Mouse (Mus musculus) kidney, embryonic 14.5 days (tissue): Measurements from ENCODE around the gene Epas1. TPM values are rescaled to one million over a fixed set of nuclear protein-coding genes. Genes with fewer than 3 reads are reported as not detected.

ENCODE experiments used
- ATAC-seq: fragments of 200-750 bp; cut with Nextera tagmentation; 2 replicates; pipeline ENCODE4 v1.8.0; 2017; ENCODE audit warnings: moderate number of reproducible peaks, mild to moderate bottlenecking, moderate TSS enrichment, moderate library complexity; ENCODE audit not compliant: low FRiP score, low TSS enrichment
- H3K27ac ChIP-seq: fragments of 300-500 bp; sonication (generic); 2 replicates; pipeline ENCODE4 v1.5.1; 2014; ENCODE audit warnings: low read depth, mild to moderate bottlenecking, low read length, moderate library complexity, mixed read lengths
- H3K27me3 ChIP-seq: fragments of 300-500 bp; sonication (generic); 2 replicates; pipeline ENCODE4 v1.6.1; 2014; ENCODE audit warnings: mild to moderate bottlenecking, low read length; ENCODE audit not compliant: control insufficient read depth, insufficient read depth
- H3K36me3 ChIP-seq: fragments of 300-500 bp; sonication (generic); 2 replicates; pipeline ENCODE4 v1.6.1; 2014; ENCODE audit warnings: low read length, mixed read lengths; ENCODE audit not compliant: control insufficient read depth, insufficient read depth
- H3K4me1 ChIP-seq: fragments of 300-500 bp; sonication (generic); 2 replicates; pipeline ENCODE4 v1.6.1; 2014; ENCODE audit warnings: low read length, mixed read lengths; ENCODE audit not compliant: control insufficient read depth, insufficient read depth
- H3K4me2 ChIP-seq: fragments of 300-500 bp; sonication (generic); replicated peaks from 2 replicates; pipeline ENCODE4 v1.6.1; 2014; ENCODE audit warnings: low read depth, mild to moderate bottlenecking, low read length
- H3K4me3 ChIP-seq: fragments of 300-500 bp; sonication (generic); 2 replicates; pipeline ENCODE4 v1.5.1; 2014; ENCODE audit warnings: mild to moderate bottlenecking, low read length
- H3K9ac ChIP-seq: fragments of 300-500 bp; sonication (generic); 2 replicates; pipeline ENCODE4 v1.6.1; 2014; ENCODE audit warnings: low read depth, mild to moderate bottlenecking, low read length, moderate library complexity
- H3K9me3 ChIP-seq: fragments of 300-500 bp; sonication (generic); 2 replicates; pipeline ENCODE4 v1.6.1; 2016; ENCODE audit warnings: low read length; ENCODE audit not compliant: control insufficient read depth
- WGBS: fragments of 180-500 bp; shearing (Covaris S2); extraction: QIAGEN DNeasy Blood & Tissue Kit; methylation state at CpG from one replicate; pipeline ENCODE4 v1.1.7; 2014; 5-methylcytosine and 5-hydroxymethylcytosine counted together
- polyA plus RNA-seq: library from polyadenylated mRNA; unstranded; fragments of >200 nt; fragmentation: Nextera tagmentation; extraction: Ambion mirVana; gene quantifications from 2 replicates; pipeline ENCODE4 v1.2.1, GENCODE M21; 2014

Epas1 gene
- polyA plus RNA-seq, 1 experiment from 2014 or later = 12.8 TPM

DNA sequence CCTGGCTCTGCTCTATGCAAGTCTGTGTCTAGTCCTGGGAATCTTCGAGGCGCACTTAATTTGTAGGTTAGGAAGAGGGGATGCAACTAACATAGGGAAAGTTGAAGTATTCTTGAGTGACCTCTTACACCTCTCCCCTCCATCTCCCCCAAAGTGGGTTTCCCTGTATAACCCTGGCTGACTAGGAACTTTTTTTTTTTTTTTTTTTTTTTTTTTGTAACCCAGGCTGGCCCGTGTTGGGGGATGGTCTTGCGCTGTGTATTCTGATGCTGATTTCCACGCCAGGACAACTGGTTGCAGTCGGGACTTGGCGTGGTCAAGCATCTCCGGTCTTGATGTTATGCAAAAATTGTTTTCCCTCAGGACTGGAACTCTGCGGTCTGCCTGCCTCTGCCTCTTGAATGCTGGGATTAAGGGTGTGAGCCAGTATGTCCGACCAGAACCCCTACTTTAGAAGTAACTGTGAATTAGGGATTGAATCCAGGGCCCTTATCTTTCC is 2.1 kb upstream of the Epas1 start:
- no peak overlapping the region for H3K4me2 ChIP-seq
- no peak for ATAC-seq
- H3K9me3 ChIP-seq = no peaks in the 10 kb centered on the region
- H3K4me3 ChIP-seq = no peak overlapping the region
- no peak overlapping the region for H3K9ac ChIP-seq
- peaks cover 27% of the 10 kb centered on the region for H3K27me3 ChIP-seq
- peaks cover 17% of the 10 kb centered on the region; the same call in 1 of the 2 replicates for H3K4me1 ChIP-seq
- H3K36me3 ChIP-seq = no peaks in the 10 kb centered on the region
- 76% methylated on average over 10 of the region's 10 CpGs for WGBS
- no peak overlapping the region for H3K27ac ChIP-seq

GRCm38 (mm10) chr17:86753931-86754805 is 668 bp downstream of the Epas1 start:
- Histone ChIP-seq H3K9me3 (no peaks in the 10 kb centered on the region), H3K4me1 (peaks cover 17% of the 10 kb centered on the region; the same call in 1 of the 2 replicates), H3K4me3 (peak overlapping the region; percentile 54), H3K36me3 (no peaks in the 10 kb centered on the region), H3K27me3 (peaks cover 34% of the 10 kb centered on the region), H3K27ac (no peak overlapping the region; the same call in 1 of the 2 replicates), H3K4me2 (peak overlapping the region; percentile 95), H3K9ac (peak overlapping the region; percentile 62)
- WGBS = 1% methylated on average over 55 of the region's 55 CpGs
- peak; percentile 63; the same call in 1 of the 2 replicates for ATAC-seq

DNA sequence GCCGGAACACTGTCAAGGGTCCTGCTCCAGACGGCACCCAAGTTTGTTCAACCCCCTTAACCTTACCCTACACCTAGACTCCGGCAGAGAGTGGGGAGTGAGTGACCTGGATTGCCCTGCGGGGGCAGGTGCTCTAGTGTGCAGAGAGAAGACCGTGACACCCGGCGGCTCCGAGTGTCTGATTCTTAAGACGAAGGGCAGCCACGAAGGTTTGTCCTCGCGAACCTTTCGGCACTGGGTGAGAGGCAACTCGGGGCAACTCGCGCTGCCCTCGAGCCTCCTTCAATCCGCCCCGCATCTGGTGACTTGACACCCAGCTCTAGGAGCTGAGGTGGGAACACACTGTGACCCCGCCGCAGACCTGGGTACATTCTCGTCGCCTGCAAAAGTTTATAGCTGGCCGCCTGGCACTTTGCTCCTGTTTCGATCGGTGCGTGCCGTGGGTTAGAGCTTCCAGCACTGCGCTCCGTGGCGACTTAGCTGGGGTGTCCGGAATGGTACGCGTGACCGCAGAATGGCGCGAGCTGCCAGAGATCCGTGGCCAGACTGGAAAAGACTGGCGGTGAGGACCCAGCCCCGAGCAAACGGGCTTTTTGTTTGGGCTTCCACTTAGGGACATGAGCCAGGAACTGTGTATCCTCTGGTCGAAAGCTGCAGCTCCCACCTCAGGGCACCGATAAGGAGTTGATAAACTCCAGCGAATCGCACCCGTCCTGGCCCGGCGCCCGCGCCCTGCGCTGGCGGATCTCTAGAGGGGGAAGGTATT is 1.5 kb downstream of the Epas1 start:
- peak overlapping the region; percentile 95 for H3K4me2 ChIP-seq
- peaks cover 38% of the 10 kb centered on the region for H3K27me3 ChIP-seq
- no peak overlapping the region for H3K27ac ChIP-seq
- peaks cover 17% of the 10 kb centered on the region; the same call in 1 of the 2 replicates for H3K4me1 ChIP-seq
- peak overlapping the region; percentile 62 for H3K9ac ChIP-seq
- ATAC-seq = no peak
- H3K9me3 ChIP-seq = no peaks in the 10 kb centered on the region
- H3K36me3 ChIP-seq = no peaks in the 10 kb centered on the region
- H3K4me3 ChIP-seq = peak overlapping the region; percentile 54
- 1% methylated on average over 52 of the region's 52 CpGs for WGBS

GRCm38 (mm10) chr17:86755581-86756195 is 2.2 kb downstream of the Epas1 start:
- H3K9me3 ChIP-seq = no peaks in the 10 kb centered on the region
- peaks cover 17% of the 10 kb centered on the region; the same call in 1 of the 2 replicates for H3K4me1 ChIP-seq
- 18% methylated on average over 11 of the region's 11 CpGs for WGBS
- no peaks in the 10 kb centered on the region for H3K36me3 ChIP-seq
- peak overlapping the region; percentile 95 for H3K4me2 ChIP-seq
- H3K9ac ChIP-seq = peak overlapping the region; percentile 62
- ATAC-seq = no peak
- peaks cover 38% of the 10 kb centered on the region for H3K27me3 ChIP-seq
- no peak overlapping the region for H3K27ac ChIP-seq
- peak overlapping the region; percentile 54 for H3K4me3 ChIP-seq

GRCm38 (mm10) chr17:86757621-86758020 is 4.1 kb downstream of the Epas1 start:
- Histone ChIP-seq H3K4me2 (no peak overlapping the region), H3K27ac (no peak overlapping the region), H3K9me3 (no peaks in the 10 kb centered on the region), H3K9ac (no peak overlapping the region), H3K27me3 (peaks cover 33% of the 10 kb centered on the region), H3K4me3 (no peak overlapping the region), H3K4me1 (peaks cover 16% of the 10 kb centered on the region; the same call in 1 of the 2 replicates), H3K36me3 (no peaks in the 10 kb centered on the region)
- WGBS = 69% methylated on average over 2 of the region's 2 CpGs
- no peak for ATAC-seq

DNA sequence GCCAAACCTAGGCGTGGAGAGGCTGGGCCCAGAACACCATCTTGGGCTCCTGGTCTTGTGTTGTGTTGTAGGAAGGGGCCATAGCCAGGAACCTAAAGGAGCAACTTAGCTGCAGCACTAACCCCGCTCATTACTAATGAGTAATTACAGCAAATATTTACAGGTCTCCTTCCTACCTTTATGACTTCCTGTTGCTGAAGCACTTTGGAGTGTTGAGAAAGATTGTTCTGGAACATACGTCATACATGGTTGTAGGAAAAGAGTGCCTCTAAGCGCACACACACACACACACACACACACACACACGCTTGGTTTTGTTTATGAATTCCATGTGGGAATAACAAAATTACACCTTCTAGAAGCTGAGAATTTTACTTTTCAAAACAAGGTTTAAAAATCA is 8.4 kb downstream of the Epas1 start:
- Histone ChIP-seq H3K9me3 (no peaks in the 10 kb centered on the region), H3K4me3 (no peak overlapping the region), H3K4me1 (no peaks in the 10 kb centered on the region), H3K36me3 (no peaks in the 10 kb centered on the region), H3K4me2 (no peak overlapping the region), H3K27me3 (0 out of 2 replicates have a peak, but pooled peaks cover 7% of the 10 kb centered on the region), H3K27ac (no peak overlapping the region), H3K9ac (no peak overlapping the region)
- no peak for ATAC-seq
- 78% methylated on average over 5 of the region's 5 CpGs for WGBS

- no peaks in the 10 kb centered on the region for H3K36me3 ChIP-seq
- no peak overlapping the region for H3K4me3 ChIP-seq
- WGBS = 79% methylated on average over 11 of the region's 11 CpGs
- no peak overlapping the region for H3K4me2 ChIP-seq
- no peak overlapping the region for H3K27ac ChIP-seq
- H3K27me3 ChIP-seq = 0 out of 2 replicates have a peak, but pooled peaks cover 7% of the 10 kb centered on the region
- no peak for ATAC-seq
- no peaks in the 10 kb centered on the region for H3K9me3 ChIP-seq
- H3K4me1 ChIP-seq = no peaks in the 10 kb centered on the region
- H3K9ac ChIP-seq = no peak overlapping the region
Observed at GRCm38 (mm10) chr17:86762479-86763242, 9.2 kb downstream of the Epas1 start.

DNA sequence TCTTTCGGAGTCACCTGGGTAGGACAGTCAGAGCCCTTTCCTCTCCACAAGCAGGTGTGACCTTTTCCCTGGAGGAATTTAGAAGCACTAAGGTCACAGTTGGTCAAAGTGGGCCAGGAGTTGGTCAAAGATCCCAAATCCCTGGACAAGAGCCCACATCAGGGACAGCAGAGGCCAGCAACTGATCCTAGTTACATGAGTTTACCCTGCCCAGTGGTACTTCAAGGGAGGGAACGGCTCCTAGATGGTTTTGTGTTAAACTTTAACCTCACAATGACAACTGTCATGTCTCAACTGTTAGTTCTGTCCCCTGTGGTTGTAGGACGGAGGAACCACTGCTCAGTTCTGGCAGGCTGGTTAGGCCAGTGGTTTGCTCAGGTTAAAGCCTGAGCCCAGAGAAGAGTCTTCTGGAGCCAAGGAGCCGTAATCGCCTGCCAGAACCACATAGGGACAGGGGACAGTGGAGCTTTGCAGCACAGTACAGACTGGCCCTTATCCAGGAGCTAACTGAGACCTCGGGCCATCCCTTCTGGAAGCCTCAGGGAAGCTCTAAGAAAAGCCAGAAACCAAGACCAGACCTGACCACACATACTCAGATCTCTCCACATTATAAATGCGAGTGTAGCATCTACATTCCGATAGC is 12.4 kb downstream of the Epas1 start:
- 92% methylated on average over 8 of the region's 8 CpGs for WGBS

More for the DNA sequence above, 12.4 kb downstream of the Epas1 start:
- H3K4me2 ChIP-seq = no peak overlapping the region
- H3K4me3 ChIP-seq = no peak overlapping the region
- peaks cover 10% of the 10 kb centered on the region; the same call in 1 of the 2 replicates for H3K4me1 ChIP-seq
- no peak overlapping the region for H3K9ac ChIP-seq
- H3K27ac ChIP-seq = no peak overlapping the region
- ATAC-seq = no peak
- H3K9me3 ChIP-seq = no peaks in the 10 kb centered on the region
- no peaks in the 10 kb centered on the region for H3K27me3 ChIP-seq
- H3K36me3 ChIP-seq = no peaks in the 10 kb centered on the region
